Mouse (Mus musculus) G1E (cell line): ENCODE measurements around the gene Ppm1d. TPM values are rescaled to one million over a fixed set of nuclear protein-coding genes. Genes with fewer than 3 reads are reported as not detected.

Experiments
- ATAC-seq: 2 replicates; pipeline ENCODE4 v1.8.0; 2016; ENCODE audit warnings: mild to moderate bottlenecking; ENCODE audit not compliant: insufficient number of reproducible peaks, poor library complexity, low FRiP score, severe bottlenecking; ENCODE audit errors: extremely low read depth
- DNase-seq: peaks from one replicate; pipeline ENCODE4 v3.0.0; 2012; ENCODE audit warnings: low spot score
- H3K27me3 ChIP-seq: 2 replicates; pipeline ENCODE4 v1.6.1; 2012; ENCODE audit warnings: mild to moderate bottlenecking, low read length, inconsistent platforms; ENCODE audit not compliant: insufficient read depth
- H3K36me3 ChIP-seq: replicated peaks from 2 replicates; pipeline ENCODE3; 2012; ENCODE audit warnings: mild to moderate bottlenecking, inconsistent platforms
- H3K4me1 ChIP-seq: 2 replicates; pipeline ENCODE4 v1.6.1; 2012; ENCODE audit warnings: low read depth, low read length, inconsistent platforms, mixed read lengths; ENCODE audit not compliant: insufficient read depth
- H3K4me3 ChIP-seq: 2 replicates; pipeline ENCODE4 v1.5.1; 2012; ENCODE audit warnings: low read depth, mild to moderate bottlenecking, inconsistent platforms, low read length, moderate library complexity, mixed read lengths
- H3K9me3 ChIP-seq: replicated peaks from 2 replicates; pipeline ENCODE4 v1.6.1; 2012; ENCODE audit warnings: inconsistent platforms
- CTCF ChIP-seq: IDR thresholded peaks from 2 replicates; pipeline ENCODE4 v1.5.1; 2012; ENCODE audit warnings: low read depth, low read length, inconsistent platforms, mixed read lengths
- GATA1 ChIP-seq: IDR thresholded peaks from 2 replicates; pipeline ENCODE4 v1.6.1; 2012; ENCODE audit warnings: borderline replicate concordance, low read length, inconsistent platforms, mixed read lengths
- GATA2 ChIP-seq: IDR thresholded peaks from 2 replicates; pipeline ENCODE4 v1.6.1; 2012; ENCODE audit warnings: low read depth, low read length, inconsistent platforms, borderline replicate concordance
- POLR2AphosphoS5 ChIP-seq: IDR thresholded peaks from 2 replicates; pipeline ENCODE4 v1.6.1; 2012; ENCODE audit warnings: low read depth, low read length, inconsistent platforms; ENCODE audit not compliant: insufficient replicate concordance
- TAL1 ChIP-seq: conservative IDR thresholded peaks from 2 replicates; pipeline ENCODE4 v1.6.1; 2012; ENCODE audit warnings: low read depth, low read length, inconsistent platforms, mixed read lengths
- polyA plus RNA-seq: library from polyadenylated mRNA; stranded (reverse); fragments of >175 nt; gene quantifications from 2 replicates; pipeline ENCODE4 v1.2.3, GENCODE M21; 2012
- total RNA-seq, 2 experiments: library from RNA; stranded (forward) in 1 of 2; stranded (reverse) in 1 of 2; fragments of 200-1000 nt in 1 of 2; fragments of >200 nt in 1 of 2; fragmentation: Nextera tagmentation in 1 of 2; gene quantifications; 2 replicates each; pipeline ENCODE4 v1.2.3; 2014 to 2017

The Ppm1d gene
- total and polyA plus RNA-seq, 3 experiments, result 9.9 to 44.8 (median 15.7) TPM

DNA sequence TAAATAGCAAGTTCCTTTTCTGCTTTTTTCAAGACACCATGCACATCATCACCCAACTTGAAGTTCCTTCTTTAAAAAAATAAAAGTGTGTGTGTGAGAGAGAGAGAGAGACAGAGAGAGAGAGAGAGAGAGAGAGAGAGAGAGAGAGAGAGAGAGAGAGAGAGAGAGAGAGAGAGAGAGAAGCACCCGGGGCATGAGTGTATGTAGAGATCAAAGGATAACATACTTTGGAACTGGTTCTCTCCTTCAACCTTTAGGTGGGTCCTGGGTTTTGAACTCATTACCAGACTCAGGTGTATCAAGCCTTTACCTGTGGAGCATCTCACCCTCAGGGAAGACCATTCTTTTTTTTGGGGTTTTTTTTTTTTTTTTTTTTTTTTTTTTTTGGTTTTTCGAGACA, 9.2 kb upstream of the Ppm1d start:
- TF ChIP-seq CTCF (no peak), POLR2AphosphoS5 (no peak), GATA2 (no peak), GATA1 (no peak), TAL1 (no peak)
- Histone ChIP-seq H3K4me3 (no peak overlapping the region), H3K27me3 (no peaks in the 10 kb centered on the region), H3K4me1 (peaks cover 24% of the 10 kb centered on the region), H3K9me3 (no peaks in the 10 kb centered on the region), H3K36me3 (no peaks in the 10 kb centered on the region)
- DNase-seq, result no peak
- ATAC-seq, result no peak

GRCm38 (mm10) chr11:85306577-85307260, 4.3 kb upstream of the Ppm1d start:
- no peak for DNase-seq
- no peak overlapping the region for H3K4me3 ChIP-seq
- TF ChIP-seq POLR2AphosphoS5 (no peak), CTCF (no peak), GATA2 (no peak), TAL1 (no peak), GATA1 (no peak)
- no peaks in the 10 kb centered on the region for H3K36me3 ChIP-seq
- H3K9me3 ChIP-seq, result no peaks in the 10 kb centered on the region
- ATAC-seq, result no peak
- no peaks in the 10 kb centered on the region for H3K27me3 ChIP-seq
- peaks cover 16% of the 10 kb centered on the region for H3K4me1 ChIP-seq

DNA sequence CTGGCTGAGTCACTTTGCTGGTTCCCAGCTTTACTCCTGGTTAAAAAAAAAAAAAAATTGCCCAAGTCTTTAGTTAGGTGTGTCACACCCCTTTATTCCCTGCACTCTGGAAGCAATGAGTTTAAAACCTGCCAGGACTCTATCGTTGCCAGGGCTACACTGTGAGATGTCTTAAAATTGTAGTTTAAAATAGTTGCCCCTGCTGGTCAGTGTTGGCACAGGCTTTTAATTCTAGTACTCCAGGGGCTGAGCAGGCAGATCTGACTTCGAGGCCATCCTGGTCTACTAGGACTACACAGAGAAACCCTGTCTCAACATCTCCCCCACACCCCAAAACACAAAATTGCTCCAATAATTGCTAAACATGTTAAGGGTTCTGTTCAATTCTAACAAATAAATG, 2.2 kb upstream of the Ppm1d start:
- ATAC-seq (no peak), DNase-seq (no peak)
- peaks cover 7% of the 10 kb centered on the region for H3K36me3 ChIP-seq
- no peak for TF ChIP-seq GATA1
- 0 out of 2 replicates have a peak, but pooled peaks have one; percentile 11 for TF ChIP-seq CTCF
- no peaks in the 10 kb centered on the region for H3K27me3 ChIP-seq
- peaks cover 27% of the 10 kb centered on the region for H3K4me1 ChIP-seq
- no peaks in the 10 kb centered on the region for H3K9me3 ChIP-seq
- no peak overlapping the region for H3K4me3 ChIP-seq

DNA sequence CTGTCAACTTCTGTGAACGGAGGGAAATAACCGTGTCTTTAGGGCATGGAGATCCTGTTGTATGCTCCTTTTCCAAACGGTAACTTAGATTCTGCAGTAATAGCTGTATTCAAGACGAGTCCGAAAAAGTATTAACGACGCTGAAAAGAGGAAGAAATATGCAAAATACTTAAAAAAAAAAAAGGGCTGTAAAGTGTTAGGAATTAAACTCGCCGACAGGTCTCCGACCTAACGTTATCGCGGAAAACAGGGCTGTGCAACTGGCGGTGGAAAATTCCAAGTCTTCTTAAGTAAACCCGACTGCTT, 684 bp upstream of the Ppm1d start:
- H3K4me1 ChIP-seq, result peaks cover 35% of the 10 kb centered on the region
- H3K36me3 ChIP-seq, result peaks cover 18% of the 10 kb centered on the region
- no peaks in the 10 kb centered on the region for H3K9me3 ChIP-seq
- no peak for DNase-seq
- ATAC-seq, result no peak
- H3K4me3 ChIP-seq, result peak overlapping the region; percentile 91
- no peak for TF ChIP-seq TAL1
- no peak for TF ChIP-seq GATA1
- no peak for TF ChIP-seq POLR2AphosphoS5
- TF ChIP-seq CTCF, result no peak
- TF ChIP-seq GATA2, result no peak
- no peaks in the 10 kb centered on the region for H3K27me3 ChIP-seq

DNA sequence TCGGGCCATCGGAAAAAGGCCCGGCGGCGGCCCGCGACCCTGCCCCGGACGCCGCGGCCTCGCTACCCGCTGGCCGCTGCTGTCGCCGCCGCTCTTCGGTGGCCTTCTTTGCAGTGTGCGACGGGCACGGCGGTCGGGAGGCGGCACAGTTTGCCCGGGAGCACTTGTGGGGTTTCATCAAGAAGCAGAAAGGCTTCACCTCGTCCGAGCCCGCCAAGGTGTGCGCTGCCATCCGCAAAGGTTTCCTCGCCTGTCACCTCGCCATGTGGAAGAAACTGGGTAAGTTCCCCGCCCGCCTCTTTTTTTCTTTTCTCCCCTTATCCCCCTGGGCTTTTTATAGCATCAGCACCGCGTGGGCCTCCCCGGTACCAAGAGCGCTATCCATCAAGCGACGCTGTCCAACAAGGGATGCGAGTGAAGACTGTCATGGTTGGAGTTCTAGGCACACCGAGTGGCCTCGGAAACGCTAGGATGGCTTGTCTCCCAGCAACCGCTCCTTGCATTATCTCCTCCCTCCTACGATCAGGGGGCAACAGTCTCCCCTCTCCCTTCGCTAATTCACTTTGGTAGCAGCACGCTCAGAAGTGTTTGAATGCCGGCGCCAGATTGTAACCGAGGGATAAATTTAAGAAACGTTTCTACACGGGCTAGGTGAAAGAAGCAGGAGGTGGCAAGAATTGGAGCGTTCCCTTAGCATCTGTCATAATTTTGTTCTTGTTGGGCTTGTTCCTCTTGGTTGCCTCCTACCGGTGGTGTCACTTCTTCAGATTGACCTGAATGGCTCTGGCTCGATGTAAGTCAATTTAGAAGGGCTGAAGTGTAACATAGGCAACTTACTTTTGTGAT, 824 bp downstream of the Ppm1d start:
- H3K9me3 ChIP-seq, result no peaks in the 10 kb centered on the region
- no peaks in the 10 kb centered on the region for H3K27me3 ChIP-seq
- TF ChIP-seq TAL1 (no peak), GATA1 (no peak), GATA2 (no peak), CTCF (no peak), POLR2AphosphoS5 (no peak)
- peak overlapping the region; percentile 91 for H3K4me3 ChIP-seq
- DNase-seq (peak; percentile 31), ATAC-seq (no peak)
- H3K4me1 ChIP-seq, result peaks cover 36% of the 10 kb centered on the region
- H3K36me3 ChIP-seq, result peaks cover 24% of the 10 kb centered on the region

GRCm38 (mm10) chr11:85312818-85313217, 1.8 kb downstream of the Ppm1d start:
- ATAC-seq, result no peak
- no peak overlapping the region for H3K4me3 ChIP-seq

More at GRCm38 (mm10) chr11:85312818-85313217, 1.8 kb downstream of the Ppm1d start:
- H3K36me3 ChIP-seq, result peaks cover 25% of the 10 kb centered on the region
- no peaks in the 10 kb centered on the region for H3K27me3 ChIP-seq
- no peak for DNase-seq
- TF ChIP-seq GATA1 (no peak), TAL1 (no peak), CTCF (no peak), POLR2AphosphoS5 (no peak), GATA2 (no peak)
- no peaks in the 10 kb centered on the region for H3K9me3 ChIP-seq
- H3K4me1 ChIP-seq, result peaks cover 36% of the 10 kb centered on the region
